Mouse (Mus musculus): ENCODE results near the gene Arl8a.

GRCm38 (mm10) chr1:135183448-135183847 is 36.8 kb downstream of the Arl8a start:
- TF ChIP-seq CTCF (conservative IDR thresholded peaks at IDR 0.05; ENCODE audit: low read length) (no peak), NANOG (IDR thresholded peaks at IDR 0.05; ENCODE audit: borderline replicate concordance, low read length) (no peak), POU5F1 (IDR thresholded peaks at IDR 0.05; ENCODE audit: borderline replicate concordance, low read length) (no peak)

Measured in E14TG2a.4 (cell line).